In the genomic region with DNA sequence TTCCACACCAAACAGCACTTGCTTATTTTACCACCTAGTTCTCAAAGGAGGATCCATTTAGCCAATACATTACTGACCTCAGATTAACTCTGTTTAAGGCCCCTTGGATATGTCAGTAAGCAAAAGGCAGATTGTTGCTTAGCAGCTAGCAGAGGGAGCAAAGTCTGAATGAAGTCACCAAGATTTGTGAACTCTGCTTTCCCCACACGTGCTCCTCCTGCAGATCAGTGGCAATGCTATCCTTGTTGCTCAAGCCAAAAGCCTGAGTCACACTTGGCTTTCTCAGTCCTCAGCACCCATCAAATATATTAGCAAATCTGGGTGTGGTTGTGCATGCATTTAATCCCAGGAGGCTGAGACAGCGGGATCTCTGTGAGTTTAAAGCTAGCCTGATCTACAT, we compare ENCODE assay signal across 9 mouse cellular contexts.
DNase-seq lines count a peak whose midpoint lies in the region; ATAC-seq lines count a peak whose summit lies in the region.
"Had no signal": no experiment of that assay in that cellular context is flagged by ENCODE, and none has a peak within 500 bp of the region (broad histone marks: within the 10 kb centered on the region; RNA-seq: fewer than 3 reads in every experiment).

No protein-coding gene starts in this region.

- H3K4me3 ChIP-seq in limb, embryonic 13.5 days, result no peak overlapping the region
- H3K4me3 ChIP-seq in limb, embryonic 10.5 days, result no peak overlapping the region
- H3K4me3 ChIP-seq in embryonic facial prominence, embryonic 12.5 days, result no peak overlapping the region
- no peak overlapping the region for H3K4me3 ChIP-seq in stomach, embryonic 15.5 days (replicated peaks)

- DNase-seq in adrenal gland, adult 8-10 months, result peak; percentile 37
- no peak for DNase-seq in adrenal gland, adult 18-20 months (ENCODE audit: low spot score in 2 of 2)
- DNase-seq in limb, embryonic 10.5 days (ENCODE audit: low spot score), result no peak
- no peak for DNase-seq in urinary bladder, postnatal 4 days (ENCODE audit: low spot score in 2 of 2)
- DNase-seq in gastrocnemius, postnatal 10 days, result no peak
- DNase-seq: thymus, postnatal 25 days had no signal

- 61% methylated on average over 2 of the region's 2 CpGs for WGBS in limb, embryonic 13.5 days
- WGBS in limb, embryonic 10.5 days, result 65% methylated on average over 2 of the region's 2 CpGs
- WGBS in embryonic facial prominence, embryonic 12.5 days, result 66% methylated on average over 2 of the region's 2 CpGs
- WGBS in stomach, embryonic 15.5 days, result 45% methylated on average over 2 of the region's 2 CpGs

- H3K36me3 ChIP-seq in limb, embryonic 13.5 days, result no peaks in the 10 kb centered on the region
- no peaks in the 10 kb centered on the region for H3K36me3 ChIP-seq in limb, embryonic 10.5 days
- no peaks in the 10 kb centered on the region for H3K36me3 ChIP-seq in embryonic facial prominence, embryonic 12.5 days
- H3K36me3 ChIP-seq in stomach, embryonic 15.5 days, result no peaks in the 10 kb centered on the region

- no peaks in the 10 kb centered on the region for H3K4me1 ChIP-seq in limb, embryonic 13.5 days
- peaks cover 7% of the 10 kb centered on the region; the same call in 1 of the 2 replicates for H3K4me1 ChIP-seq in limb, embryonic 10.5 days
- 0 out of 2 replicates have a peak, but pooled peaks cover 8% of the 10 kb centered on the region for H3K4me1 ChIP-seq in embryonic facial prominence, embryonic 12.5 days
- no peaks in the 10 kb centered on the region for H3K4me1 ChIP-seq in stomach, embryonic 15.5 days

- H3K27ac ChIP-seq in limb, embryonic 13.5 days, result no peak overlapping the region
- H3K27ac ChIP-seq in limb, embryonic 10.5 days, result no peak overlapping the region
- H3K27ac ChIP-seq in embryonic facial prominence, embryonic 12.5 days, result no peak overlapping the region
- no peak overlapping the region for H3K27ac ChIP-seq in stomach, embryonic 15.5 days

- peak; percentile 32; the same call in 1 of the 2 replicates for ATAC-seq in limb, embryonic 13.5 days (ENCODE audit: low FRiP score, low read depth)
- ATAC-seq in embryonic facial prominence, embryonic 12.5 days (ENCODE audit: insufficient number of reproducible peaks, insufficient read depth, low FRiP score, low TSS enrichment), result no peak
- ATAC-seq in stomach, embryonic 15.5 days (ENCODE audit: insufficient read depth, low FRiP score, low read depth), result peak; percentile 31; the same call in 1 of the 2 replicates

- no peak overlapping the region for H3K9ac ChIP-seq in limb, embryonic 13.5 days
- no peak overlapping the region for H3K9ac ChIP-seq in embryonic facial prominence, embryonic 12.5 days
- no peak overlapping the region for H3K9ac ChIP-seq in stomach, embryonic 15.5 days

- no peaks in the 10 kb centered on the region for H3K9me3 ChIP-seq in limb, embryonic 13.5 days
- H3K9me3 ChIP-seq in limb, embryonic 10.5 days (replicated peaks), result no peaks in the 10 kb centered on the region
- no peaks in the 10 kb centered on the region for H3K9me3 ChIP-seq in embryonic facial prominence, embryonic 12.5 days
- no peaks in the 10 kb centered on the region for H3K9me3 ChIP-seq in stomach, embryonic 15.5 days

- H3K27me3 ChIP-seq in limb, embryonic 13.5 days, result no peaks in the 10 kb centered on the region
- no peaks in the 10 kb centered on the region for H3K27me3 ChIP-seq in limb, embryonic 10.5 days (ENCODE audit: low read depth, poor library complexity, severe bottlenecking)
- no peaks in the 10 kb centered on the region for H3K27me3 ChIP-seq in embryonic facial prominence, embryonic 12.5 days
- no peaks in the 10 kb centered on the region for H3K27me3 ChIP-seq in stomach, embryonic 15.5 days (replicated peaks)

- 0 out of 2 replicates have a peak overlapping the region, but pooled peaks have one; percentile 17 for H3K4me2 ChIP-seq in limb, embryonic 13.5 days (replicated peaks)
- 0 out of 2 replicates have a peak overlapping the region, but pooled peaks have one; percentile 25 for H3K4me2 ChIP-seq in embryonic facial prominence, embryonic 12.5 days (replicated peaks)
- peak overlapping the region; percentile 32 for H3K4me2 ChIP-seq in stomach, embryonic 15.5 days
